Mouse (Mus musculus) adrenal gland, postnatal 36 days (tissue): ENCODE data around the gene Map1b. TPM values are rescaled to one million over a fixed set of nuclear protein-coding genes. Genes with fewer than 3 reads are reported as not detected.

Experiments used
- DNase-seq, 2 experiments: peaks; one replicate each; pipeline ENCODE4 v3.0.0; 2021; ENCODE audit warnings: mixed read lengths in 1 of 2
- long read RNA-seq, 2 experiments: library from polyadenylated mRNA; stranded (forward); transcript quantifications; one replicate each; pipeline ENCODE4 v2.0.0; 2021; ENCODE audit warnings: borderline sequencing depth in 2 of 2
- total RNA-seq, 2 experiments: library from RNA; stranded (reverse); gene quantifications; 2 replicates each; pipeline ENCODE4 v1.2.3; 2021

The Map1b gene
- 100 to 1,000 TPM in 1 of 2 experiments, 10 to 100 TPM in 1; 65.1 to 216 TPM for total RNA-seq
- long read RNA-seq, experiment 1, partial matches to known transcripts: 21 of 21 reads
- long read RNA-seq, experiment 1, other reads (novel, unspliced or antisense): 0 of 21 reads
- long read RNA-seq, experiment 2: 0 reads

- DNase-seq: peak; percentile 83 to 90
Observed at GRCm38 (mm10) chr13:99516448-99516881, at the start of gene Map1b. TSS of gene Map1b (minus strand) at chr13:99516540.

GRCm38 (mm10) chr13:99564346-99564745 is 48.0 kb upstream of the Map1b start:
- peak; percentile 58 to 60 for DNase-seq

GRCm38 (mm10) chr13:99563021-99563420 is 46.7 kb upstream of the Map1b start:
- DNase-seq: no peak

- no peak for DNase-seq
Observed at GRCm38 (mm10) chr13:99561843-99562550, 45.7 kb upstream of the Map1b start.

GRCm38 (mm10) chr13:99560674-99561639 is 44.6 kb upstream of the Map1b start:
- DNase-seq: no peak

- no peak for DNase-seq
Observed at GRCm38 (mm10) chr13:99558216-99558906, 42.0 kb upstream of the Map1b start.

- no peak for DNase-seq
Observed at GRCm38 (mm10) chr13:99557813-99558212, 41.5 kb upstream of the Map1b start.

- DNase-seq: peak; percentile 72 to 75
Observed at GRCm38 (mm10) chr13:99557331-99557730, 41.0 kb upstream of the Map1b start.

GRCm38 (mm10) chr13:99554960-99555359 is 38.6 kb upstream of the Map1b start:
- no peak for DNase-seq

GRCm38 (mm10) chr13:99554466-99554865 is 38.1 kb upstream of the Map1b start:
- DNase-seq: no peak

- no peak for DNase-seq
Observed at GRCm38 (mm10) chr13:99552381-99552780, 36.0 kb upstream of the Map1b start.

GRCm38 (mm10) chr13:99550679-99551369 is 34.5 kb upstream of the Map1b start:
- DNase-seq: no peak

- no peak for DNase-seq
Observed at GRCm38 (mm10) chr13:99550060-99550459, 33.7 kb upstream of the Map1b start.

- peak; percentile 23 to 46 for DNase-seq
Observed at GRCm38 (mm10) chr13:99549584-99549983, 33.2 kb upstream of the Map1b start.

- no peak for DNase-seq
Observed at GRCm38 (mm10) chr13:99546832-99547231, 30.5 kb upstream of the Map1b start.

GRCm38 (mm10) chr13:99545201-99545600 is 28.9 kb upstream of the Map1b start:
- DNase-seq: no peak

- no peak for DNase-seq
Observed at GRCm38 (mm10) chr13:99541429-99542267, 25.3 kb upstream of the Map1b start.

GRCm38 (mm10) chr13:99539288-99539687 is 22.9 kb upstream of the Map1b start:
- no peak for DNase-seq

GRCm38 (mm10) chr13:99538851-99539250 is 22.5 kb upstream of the Map1b start:
- DNase-seq: no peak

- no peak for DNase-seq
Observed at GRCm38 (mm10) chr13:99537908-99538513, 21.7 kb upstream of the Map1b start.
